Mouse (Mus musculus) gastrocnemius, postnatal 36 days (tissue): Measurements from ENCODE around the gene AC124108.1. TPM values are rescaled to one million over a fixed set of nuclear protein-coding genes. Genes with fewer than 3 reads are reported as not detected.
"Not testable (repeated sequence)": the region's sequence is repeated elsewhere in the genome, so short reads cannot be mapped to it uniquely, and the experiment has no call there.

Experiments
- DNase-seq, 2 experiments: peaks; one replicate each; pipeline ENCODE4 v3.0.0; 2022
- intact Hi-C: fragments of 180-260 bp; cut with DNase I; formaldehyde crosslinking; loops from one replicate; pipeline ENCODE4 v1.15.1; 2025
- total RNA-seq, 2 experiments: library from RNA; stranded (reverse); gene quantifications; 2 replicates each; pipeline ENCODE4 v1.2.3; 2021

Gene AC124108.1
- total RNA-seq, 2 experiments from 2014 or later: not detected

DNA sequence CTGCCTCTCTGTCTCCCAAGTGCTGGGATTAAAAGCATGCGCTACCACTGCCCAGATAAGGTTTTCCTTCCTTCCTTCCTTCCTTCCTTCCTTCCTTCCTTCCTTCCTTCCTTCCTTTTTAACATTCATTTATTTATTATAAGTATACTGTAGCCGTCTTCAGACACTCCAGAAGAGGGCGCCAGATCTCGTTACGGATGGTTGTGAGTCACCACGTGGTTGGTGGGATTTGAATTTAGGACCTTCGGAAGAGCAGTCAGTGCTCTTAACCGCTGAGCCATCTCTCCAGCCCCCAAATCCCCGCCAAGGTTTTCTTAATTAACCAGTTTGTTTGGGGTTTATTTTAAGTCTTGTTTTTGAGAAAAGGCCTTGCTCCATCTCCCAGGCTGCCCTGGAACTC lies 28.6 kb upstream of the AC124108.1 start:
- DNase-seq, intact Hi-C loops: not testable (repeated sequence)

- DNase-seq: no peak
- intact Hi-C loops: loop anchor here (5.0 kb wide), 1 partner anchor 37 kb away; no protein-coding TSS in a partner anchor
These were observed 26.3 kb upstream of the AC124108.1 start for GRCm38 (mm10) chr1:132164780-132165518.

DNA sequence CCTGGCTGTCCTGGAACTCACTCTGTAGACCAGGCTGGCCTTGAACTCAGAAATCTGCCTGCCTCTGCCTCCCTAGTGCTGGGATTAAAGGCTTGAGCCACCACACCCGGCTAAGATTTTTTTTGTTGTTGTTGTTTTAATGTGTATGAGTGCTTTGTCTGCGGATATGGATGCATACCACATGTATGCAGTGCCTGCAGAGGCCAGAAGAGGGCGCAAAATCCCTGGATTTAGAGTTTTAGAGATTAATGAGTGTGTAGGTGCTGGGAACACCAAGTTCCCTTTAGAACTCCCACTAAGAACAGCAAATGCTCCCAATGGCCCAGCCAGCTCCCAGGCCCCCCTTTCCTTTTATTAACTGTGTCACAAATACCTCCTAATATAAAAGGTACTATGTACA lies 25.4 kb upstream of the AC124108.1 start:
- intact Hi-C loops: loop anchor here (5.0 kb wide), 1 partner anchor 36 kb away; no protein-coding TSS in a partner anchor
- DNase-seq: no peak

DNA sequence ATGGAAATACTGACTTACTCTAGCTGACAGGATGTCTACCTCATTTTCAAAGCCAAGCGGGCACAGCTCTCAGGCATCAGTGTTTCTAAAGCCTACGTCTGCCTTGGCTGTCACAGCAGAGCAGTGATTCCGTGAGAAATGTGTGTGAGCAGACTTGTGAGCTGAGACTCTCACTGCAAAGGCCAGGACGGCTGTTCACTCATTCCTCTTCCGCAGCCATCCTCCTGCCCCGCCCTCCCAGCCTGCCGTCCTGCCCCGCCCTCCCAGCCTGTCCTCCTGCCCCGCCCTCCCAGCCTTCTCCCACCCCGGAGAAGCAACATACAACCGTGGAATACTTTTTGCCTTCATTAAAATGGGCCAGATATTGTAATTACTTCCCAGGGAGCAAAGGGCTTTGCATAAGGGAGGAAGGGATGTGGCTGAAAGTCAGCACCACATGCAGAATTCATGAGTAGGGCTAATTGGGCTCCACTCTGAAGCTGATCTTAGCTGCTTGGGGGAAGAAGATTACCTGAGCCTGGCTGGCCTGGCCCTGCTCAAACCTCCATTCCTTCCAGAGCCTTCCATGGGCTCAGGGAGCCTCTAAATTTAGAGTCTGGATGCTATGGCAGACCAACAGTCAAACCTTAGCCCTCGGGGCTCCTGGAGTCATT lies 23.0 kb upstream of the AC124108.1 start:
- intact Hi-C loops: loop anchor here (5.0 kb wide), 1 partner anchor 34 kb away; no protein-coding TSS in a partner anchor
- DNase-seq: no peak

DNA sequence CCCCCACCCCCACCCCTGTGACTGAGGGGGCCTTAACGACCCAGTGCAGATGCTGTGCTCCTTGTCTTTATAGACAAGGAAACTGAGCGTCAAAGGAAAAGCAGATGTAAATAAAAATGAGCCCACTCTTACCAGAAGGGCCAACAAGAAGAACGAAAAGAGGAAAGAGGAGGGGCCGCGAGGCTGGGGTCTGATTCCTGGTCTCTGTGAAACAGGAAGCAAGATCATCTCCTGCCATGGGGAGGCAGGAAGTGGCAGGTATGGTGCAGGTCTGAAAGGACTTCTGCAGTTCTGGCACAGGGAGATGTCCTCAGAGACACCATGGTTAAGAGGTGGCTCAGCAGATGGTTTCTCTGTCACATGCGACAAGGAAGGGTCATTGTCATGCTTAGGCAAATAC lies 20.6 kb upstream of the AC124108.1 start:
- DNase-seq: no peak
- intact Hi-C loops: no loop called here

DNA sequence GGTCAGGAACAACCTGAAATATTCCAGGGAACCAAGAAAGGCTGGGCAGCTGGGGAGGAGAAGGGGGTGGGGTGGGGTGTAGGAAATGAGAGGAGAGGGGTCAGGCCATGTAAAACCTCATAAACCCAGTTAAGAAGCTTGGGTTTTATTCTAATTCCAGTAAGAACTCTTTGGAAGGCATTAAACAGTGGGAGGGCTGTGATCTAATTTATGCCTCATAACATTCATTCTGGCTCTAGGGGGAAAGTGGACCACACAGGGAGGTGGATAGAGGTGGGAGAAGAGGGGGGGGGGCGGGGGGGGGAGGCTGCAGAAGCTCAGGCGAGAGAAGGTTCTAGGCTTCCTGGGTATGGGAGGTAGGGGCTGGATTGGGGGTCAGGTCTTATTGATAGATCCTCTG lies 19.6 kb upstream of the AC124108.1 start:
- DNase-seq: no peak
- intact Hi-C loops: no loop called here

DNA sequence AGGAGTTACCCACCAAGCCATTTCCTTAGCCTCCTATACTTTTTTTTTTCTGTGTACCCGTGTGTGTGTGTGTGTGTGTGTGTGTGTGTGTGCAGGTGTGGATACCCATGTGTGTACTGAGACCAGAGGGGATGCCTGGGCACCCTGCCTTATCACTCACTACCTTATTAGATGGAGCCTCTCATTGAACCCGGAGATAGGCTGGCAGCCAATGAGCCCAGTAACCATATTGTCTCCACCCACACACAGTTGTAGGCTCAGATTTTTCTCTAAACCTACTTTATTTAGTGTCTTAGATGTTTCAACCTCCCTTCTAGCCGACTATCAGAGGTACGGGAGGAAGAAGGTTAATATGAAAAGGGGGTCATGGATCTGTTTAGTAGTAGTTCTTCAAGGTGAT lies 5.0 kb upstream of the AC124108.1 start:
- intact Hi-C loops: no loop called here

DNA sequence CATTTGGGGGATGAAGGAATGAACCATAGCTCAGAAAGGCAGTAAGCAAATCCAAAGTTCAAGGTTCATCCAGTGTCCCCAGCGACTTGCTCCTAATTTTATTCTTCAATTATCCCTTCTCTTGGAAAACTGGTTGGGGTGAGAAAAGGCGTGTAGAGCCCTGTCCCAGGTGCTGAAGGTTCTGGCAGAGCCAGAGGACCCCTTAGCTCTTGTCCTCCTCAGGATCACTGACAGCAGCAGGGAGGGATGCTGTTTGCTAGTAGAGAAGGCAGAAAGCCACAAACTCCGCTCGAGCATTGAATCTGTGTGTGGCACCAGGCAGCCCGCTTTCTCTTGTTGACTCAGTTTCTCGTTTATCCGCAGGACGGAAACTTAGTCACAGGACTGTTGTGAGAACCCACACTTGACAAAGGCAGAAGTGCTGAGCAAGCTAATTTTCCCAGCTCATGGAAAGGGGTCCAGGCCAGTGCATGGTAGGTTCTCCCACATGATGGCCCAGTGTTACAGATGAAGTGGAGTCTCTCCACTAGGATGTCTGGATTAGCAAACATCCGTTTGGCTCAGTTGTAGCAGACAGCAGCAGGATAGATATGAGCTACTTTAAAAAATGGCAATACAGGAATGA lies 2.7 kb upstream of the AC124108.1 start:
- intact Hi-C loops: no loop called here
- DNase-seq: no peak

More for the DNA sequence above, 5.0 kb upstream of the AC124108.1 start:
- no peak for DNase-seq

DNA sequence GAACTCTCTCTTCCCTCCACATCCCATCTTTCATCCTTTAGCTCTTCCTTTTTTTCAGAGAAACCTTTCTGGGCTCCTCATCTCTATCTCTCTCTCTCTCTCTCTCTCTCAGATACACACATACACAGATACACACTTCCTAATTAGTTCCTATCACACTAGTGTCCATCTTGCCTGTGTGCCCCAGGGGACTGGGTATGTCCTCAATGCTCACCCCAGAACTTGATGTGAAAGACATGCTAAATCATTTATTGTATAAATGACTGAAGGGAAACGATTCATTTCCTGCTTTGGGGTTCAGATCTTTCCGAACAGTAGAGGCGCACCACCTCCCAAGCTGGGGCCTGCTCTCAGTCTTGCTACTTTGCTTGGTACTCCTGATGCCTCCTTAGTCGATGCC lies 2.0 kb upstream of the AC124108.1 start:
- no peak for DNase-seq

GRCm38 (mm10) chr1:132190040-132190513 lies 1.2 kb upstream of the AC124108.1 start:
- intact Hi-C loops: no loop called here
- DNase-seq: no peak

More for the DNA sequence above, 2.0 kb upstream of the AC124108.1 start:
- intact Hi-C loops: no loop called here

DNA sequence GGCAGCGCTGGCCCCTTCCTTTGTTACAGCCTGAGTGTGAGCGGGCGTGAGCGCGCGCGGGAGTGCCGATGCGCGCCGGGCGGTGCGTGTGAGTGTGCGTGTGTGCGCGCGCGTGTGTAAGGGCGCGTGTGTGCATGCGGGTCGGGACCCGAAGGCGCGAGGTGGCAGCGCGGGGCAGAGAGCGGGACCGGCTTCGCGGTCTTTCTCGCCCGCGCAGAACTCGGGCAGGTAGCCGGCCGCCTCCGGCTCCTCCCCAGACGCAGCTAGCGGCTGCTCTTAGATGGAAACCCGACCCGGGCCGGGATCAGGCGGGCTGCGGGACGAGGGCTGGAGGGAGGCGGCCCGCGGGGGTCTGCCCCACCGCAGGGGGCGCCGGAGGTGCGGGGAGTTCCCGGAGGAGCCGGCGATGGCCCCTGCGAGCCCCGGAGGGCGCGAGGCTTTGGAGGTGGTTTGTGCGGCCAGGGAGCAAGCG lies 600 bp upstream of the AC124108.1 start:
- intact Hi-C loops: no loop called here

GRCm38 (mm10) chr1:132191786-132192680 lies 776 bp downstream of the AC124108.1 start:
- intact Hi-C loops: no loop called here
- DNase-seq: no peak

More for the DNA sequence above, 600 bp upstream of the AC124108.1 start:
- no peak for DNase-seq

GRCm38 (mm10) chr1:132193806-132194205 lies 2.5 kb downstream of the AC124108.1 start:
- DNase-seq: no peak
- intact Hi-C loops: no loop called here

GRCm38 (mm10) chr1:132194624-132195023 lies 3.4 kb downstream of the AC124108.1 start:
- no peak for DNase-seq
- intact Hi-C loops: no loop called here

- intact Hi-C loops: no loop called here
- DNase-seq: no peak
These were observed 3.8 kb downstream of the AC124108.1 start for GRCm38 (mm10) chr1:132195100-132195499.

DNA sequence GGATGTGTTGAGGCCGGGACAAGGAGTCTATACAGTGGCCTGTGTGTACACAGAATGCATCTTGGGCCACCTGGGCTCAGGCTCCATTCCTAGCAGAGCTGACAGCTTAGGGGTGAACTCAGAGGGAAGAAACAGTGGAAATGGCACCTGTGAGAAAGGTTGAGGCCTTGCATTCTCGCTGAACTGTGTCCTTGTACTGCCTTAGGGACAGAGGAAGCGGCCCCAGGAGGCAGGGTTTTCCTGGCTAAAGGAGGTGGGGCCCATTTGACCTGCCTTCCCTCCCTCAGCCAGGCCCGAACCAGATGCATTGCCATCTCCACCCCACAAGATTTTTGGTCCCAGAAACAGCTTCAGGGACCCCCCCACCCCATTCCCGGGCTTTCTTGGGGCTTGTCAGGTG lies 4.4 kb downstream of the AC124108.1 start:
- DNase-seq: no peak
- intact Hi-C loops: no loop called here

- no peak for DNase-seq
These were observed 5.1 kb downstream of the AC124108.1 start for GRCm38 (mm10) chr1:132196337-132196736.

GRCm38 (mm10) chr1:132197666-132198065 lies 6.4 kb downstream of the AC124108.1 start:
- DNase-seq: no peak
- intact Hi-C loops: no loop called here

More at GRCm38 (mm10) chr1:132196337-132196736, 5.1 kb downstream of the AC124108.1 start:
- intact Hi-C loops: no loop called here

DNA sequence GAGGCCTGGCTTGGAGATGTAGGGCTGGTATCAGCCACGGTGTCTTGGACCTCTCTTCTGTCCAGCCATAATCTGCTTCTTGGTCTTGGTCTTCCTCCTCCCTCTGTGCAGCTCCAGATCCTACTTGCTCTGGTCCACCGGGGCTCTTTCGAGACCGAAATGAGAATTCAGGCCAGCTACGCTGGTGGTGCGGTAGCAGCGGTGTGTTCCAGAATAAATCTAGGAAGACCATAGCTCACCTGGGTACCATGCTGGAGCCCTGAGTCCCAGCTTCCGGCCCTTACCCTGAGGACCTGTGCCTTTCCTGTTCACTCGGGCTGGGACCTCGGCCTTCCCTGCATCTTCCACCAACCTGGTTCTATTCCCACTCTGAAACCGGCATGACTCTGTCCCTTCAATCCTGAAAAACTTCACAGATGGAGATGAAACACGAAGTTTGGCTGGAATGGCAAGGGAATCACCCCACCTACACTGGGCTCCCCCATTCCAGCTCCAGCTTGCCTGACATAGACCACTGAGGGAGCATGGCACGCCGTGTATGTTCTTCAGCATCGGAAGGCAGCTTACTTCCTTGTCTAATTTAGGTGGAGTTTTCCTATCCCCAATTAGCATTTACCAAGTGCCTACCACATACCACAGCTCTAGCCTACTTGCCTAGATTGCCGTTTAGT lies 7.3 kb downstream of the AC124108.1 start:
- no peak for DNase-seq
- intact Hi-C loops: no loop called here
